Mouse (Mus musculus): Measurements from ENCODE around the gene Flt4. TPM values are rescaled to one million over a fixed set of nuclear protein-coding genes. Genes with fewer than 3 reads are reported as not detected.
A peak's percentile ranks its signal among the peaks of the same experiment; 100 is the strongest.

Gene Flt4
- polyA plus RNA-seq, 1 experiment from 2014 or later: 4.0 TPM

- Histone ChIP-seq H3K4me1 (ENCODE audit: control insufficient read depth, insufficient read depth, low read length) (peaks cover 7% of the 10 kb centered on the region; the same call in 1 of the 2 replicates), H3K9me3 (ENCODE audit: control insufficient read depth, low read length) (no peaks in the 10 kb centered on the region), H3K36me3 (ENCODE audit: control insufficient read depth, insufficient read depth, low read length) (no peaks in the 10 kb centered on the region), H3K9ac (ENCODE audit: low read depth, low read length) (no peak overlapping the region), H3K4me3 (ENCODE audit: low read length) (no peak overlapping the region), H3K27ac (ENCODE audit: low read length) (no peak overlapping the region), H3K27me3 (replicated peaks; ENCODE audit: control insufficient read depth, insufficient read depth, low read length) (peaks cover 48% of the 10 kb centered on the region), H3K4me2 (ENCODE audit: low read depth, low read length) (no peak overlapping the region)
- ATAC-seq: no peak
- WGBS: 61% methylated on average over 6 of the region's 6 CpGs
These were observed 26.6 kb downstream of the Flt4 start for GRCm38 (mm10) chr11:49635671-49636070.

- no peak overlapping the region for H3K27ac ChIP-seq (ENCODE audit: low read length)
- ATAC-seq: no peak
- H3K36me3 ChIP-seq (ENCODE audit: control insufficient read depth, insufficient read depth, low read length): no peaks in the 10 kb centered on the region
- H3K4me3 ChIP-seq (ENCODE audit: low read length): no peak overlapping the region
- H3K9ac ChIP-seq (ENCODE audit: low read depth, low read length): no peak overlapping the region
- H3K9me3 ChIP-seq (ENCODE audit: control insufficient read depth, low read length): no peaks in the 10 kb centered on the region
- H3K4me1 ChIP-seq (ENCODE audit: control insufficient read depth, insufficient read depth, low read length): peaks cover 7% of the 10 kb centered on the region; the same call in 1 of the 2 replicates
- 5% methylated on average over 11 of the region's 11 CpGs for WGBS
- peaks cover 48% of the 10 kb centered on the region for H3K27me3 ChIP-seq (replicated peaks; ENCODE audit: control insufficient read depth, insufficient read depth, low read length)
- H3K4me2 ChIP-seq (ENCODE audit: low read depth, low read length): no peak overlapping the region
These were observed 27.4 kb downstream of the Flt4 start for GRCm38 (mm10) chr11:49636449-49636848.

- Histone ChIP-seq H3K27ac (ENCODE audit: low read length) (no peak overlapping the region), H3K4me2 (ENCODE audit: low read depth, low read length) (no peak overlapping the region), H3K9me3 (ENCODE audit: control insufficient read depth, low read length) (no peaks in the 10 kb centered on the region), H3K4me3 (ENCODE audit: low read length) (no peak overlapping the region), H3K4me1 (ENCODE audit: control insufficient read depth, insufficient read depth, low read length) (no peaks in the 10 kb centered on the region), H3K27me3 (replicated peaks; ENCODE audit: control insufficient read depth, insufficient read depth, low read length) (no peaks in the 10 kb centered on the region), H3K36me3 (ENCODE audit: control insufficient read depth, insufficient read depth, low read length) (no peaks in the 10 kb centered on the region), H3K9ac (ENCODE audit: low read depth, low read length) (no peak overlapping the region)
- 55% methylated on average over 7 of the region's 8 CpGs for WGBS
- ATAC-seq: no peak
These were observed 36.6 kb downstream of the Flt4 start for GRCm38 (mm10) chr11:49645677-49646076.

GRCm38 (mm10) chr11:49650113-49650993 is 41.3 kb downstream of the Flt4 start:
- no peak for ATAC-seq
- WGBS: 60% methylated on average over 18 of the region's 18 CpGs
- H3K36me3 ChIP-seq (ENCODE audit: control insufficient read depth, insufficient read depth, low read length): no peaks in the 10 kb centered on the region
- H3K4me1 ChIP-seq (ENCODE audit: control insufficient read depth, insufficient read depth, low read length): peaks cover 3% of the 10 kb centered on the region
- no peaks in the 10 kb centered on the region for H3K27me3 ChIP-seq (replicated peaks; ENCODE audit: control insufficient read depth, insufficient read depth, low read length)
- H3K27ac ChIP-seq (ENCODE audit: low read length): no peak overlapping the region
- no peak overlapping the region for H3K9ac ChIP-seq (ENCODE audit: low read depth, low read length)
- no peak overlapping the region for H3K4me2 ChIP-seq (ENCODE audit: low read depth, low read length)
- H3K9me3 ChIP-seq (ENCODE audit: control insufficient read depth, low read length): no peaks in the 10 kb centered on the region
- no peak overlapping the region for H3K4me3 ChIP-seq (ENCODE audit: low read length)

GRCm38 (mm10) chr11:49650994-49651761 is 42.1 kb downstream of the Flt4 start:
- no peak overlapping the region for H3K4me2 ChIP-seq (ENCODE audit: low read depth, low read length)

GRCm38 (mm10) chr11:49651762-49652322 is 42.8 kb downstream of the Flt4 start:
- no peak overlapping the region for H3K9ac ChIP-seq (ENCODE audit: low read depth, low read length)
- WGBS: 82% methylated on average over 10 of the region's 10 CpGs
- no peak overlapping the region for H3K27ac ChIP-seq (ENCODE audit: low read length)
- no peak overlapping the region for H3K4me3 ChIP-seq (ENCODE audit: low read length)
- no peaks in the 10 kb centered on the region for H3K36me3 ChIP-seq (ENCODE audit: control insufficient read depth, insufficient read depth, low read length)
- no peak for ATAC-seq
- H3K4me1 ChIP-seq (ENCODE audit: control insufficient read depth, insufficient read depth, low read length): peaks cover 3% of the 10 kb centered on the region
- H3K9me3 ChIP-seq (ENCODE audit: control insufficient read depth, low read length): no peaks in the 10 kb centered on the region
- no peak overlapping the region for H3K4me2 ChIP-seq (ENCODE audit: low read depth, low read length)
- H3K27me3 ChIP-seq (replicated peaks; ENCODE audit: control insufficient read depth, insufficient read depth, low read length): no peaks in the 10 kb centered on the region

More at GRCm38 (mm10) chr11:49650994-49651761, 42.1 kb downstream of the Flt4 start:
- H3K9me3 ChIP-seq (ENCODE audit: control insufficient read depth, low read length): no peaks in the 10 kb centered on the region
- no peak overlapping the region for H3K27ac ChIP-seq (ENCODE audit: low read length)
- H3K36me3 ChIP-seq (ENCODE audit: control insufficient read depth, insufficient read depth, low read length): no peaks in the 10 kb centered on the region
- H3K9ac ChIP-seq (ENCODE audit: low read depth, low read length): no peak overlapping the region
- WGBS: 61% methylated on average over 16 of the region's 16 CpGs
- H3K27me3 ChIP-seq (replicated peaks; ENCODE audit: control insufficient read depth, insufficient read depth, low read length): no peaks in the 10 kb centered on the region
- H3K4me1 ChIP-seq (ENCODE audit: control insufficient read depth, insufficient read depth, low read length): peaks cover 3% of the 10 kb centered on the region
- H3K4me3 ChIP-seq (ENCODE audit: low read length): no peak overlapping the region
- ATAC-seq: no peak

GRCm38 (mm10) chr11:49652401-49653078 is 43.5 kb downstream of the Flt4 start:
- Histone ChIP-seq H3K27me3 (replicated peaks; ENCODE audit: control insufficient read depth, insufficient read depth, low read length) (no peaks in the 10 kb centered on the region), H3K4me3 (ENCODE audit: low read length) (no peak overlapping the region), H3K27ac (ENCODE audit: low read length) (no peak overlapping the region), H3K4me2 (ENCODE audit: low read depth, low read length) (peak overlapping the region; percentile 35), H3K36me3 (ENCODE audit: control insufficient read depth, insufficient read depth, low read length) (no peaks in the 10 kb centered on the region), H3K9me3 (ENCODE audit: control insufficient read depth, low read length) (no peaks in the 10 kb centered on the region), H3K4me1 (ENCODE audit: control insufficient read depth, insufficient read depth, low read length) (peaks cover 3% of the 10 kb centered on the region), H3K9ac (ENCODE audit: low read depth, low read length) (no peak overlapping the region)
- peak; percentile 80 for ATAC-seq
- WGBS: 23% methylated on average over 19 of the region's 19 CpGs

GRCm38 (mm10) chr11:49653079-49653408 is 44.0 kb downstream of the Flt4 start:
- peaks cover 3% of the 10 kb centered on the region for H3K4me1 ChIP-seq (ENCODE audit: control insufficient read depth, insufficient read depth, low read length)
- peak; percentile 49 for ATAC-seq
- H3K4me3 ChIP-seq (ENCODE audit: low read length): no peak overlapping the region

GRCm38 (mm10) chr11:49654651-49655050 is 45.6 kb downstream of the Flt4 start:
- no peaks in the 10 kb centered on the region for H3K36me3 ChIP-seq (ENCODE audit: control insufficient read depth, insufficient read depth, low read length)
- 85% methylated on average over 5 of the region's 5 CpGs for WGBS

More at GRCm38 (mm10) chr11:49653079-49653408, 44.0 kb downstream of the Flt4 start:
- WGBS: 34% methylated on average over 11 of the region's 11 CpGs
- H3K27ac ChIP-seq (ENCODE audit: low read length): no peak overlapping the region
- H3K36me3 ChIP-seq (ENCODE audit: control insufficient read depth, insufficient read depth, low read length): no peaks in the 10 kb centered on the region
- peak overlapping the region; percentile 35 for H3K4me2 ChIP-seq (ENCODE audit: low read depth, low read length)
- H3K9ac ChIP-seq (ENCODE audit: low read depth, low read length): no peak overlapping the region
- no peaks in the 10 kb centered on the region for H3K9me3 ChIP-seq (ENCODE audit: control insufficient read depth, low read length)
- no peaks in the 10 kb centered on the region for H3K27me3 ChIP-seq (replicated peaks; ENCODE audit: control insufficient read depth, insufficient read depth, low read length)

More at GRCm38 (mm10) chr11:49654651-49655050, 45.6 kb downstream of the Flt4 start:
- Histone ChIP-seq H3K9ac (ENCODE audit: low read depth, low read length) (no peak overlapping the region), H3K27ac (ENCODE audit: low read length) (no peak overlapping the region), H3K4me1 (ENCODE audit: control insufficient read depth, insufficient read depth, low read length) (peaks cover 3% of the 10 kb centered on the region), H3K9me3 (ENCODE audit: control insufficient read depth, low read length) (no peaks in the 10 kb centered on the region), H3K27me3 (replicated peaks; ENCODE audit: control insufficient read depth, insufficient read depth, low read length) (no peaks in the 10 kb centered on the region), H3K4me2 (ENCODE audit: low read depth, low read length) (no peak overlapping the region), H3K4me3 (ENCODE audit: low read length) (no peak overlapping the region)
- no peak for ATAC-seq
